Mouse (Mus musculus): ENCODE results near the gene Sel1l.

- TF ChIP-seq CTCF (IDR thresholded peaks at IDR 0.05; ENCODE audit: extremely low read depth, insufficient read depth, insufficient read length, insufficient replicate concordance): no peak
- TF ChIP-seq POLR2A (IDR thresholded peaks at IDR 0.05; ENCODE audit: low read depth, low read length): no peak
Observed at GRCm38 (mm10) chr12:91804262-91804661, 44.7 kb downstream of the Sel1l start.

Measured in spleen, adult 2 months (tissue).